Mouse (Mus musculus): ENCODE results near the gene Pigh. TPM values are rescaled to one million over a fixed set of nuclear protein-coding genes. Genes with fewer than 3 reads are reported as not detected.

Gene Pigh
- total RNA-seq (2021) = 1 to 10 TPM; 3.8 to 4.4 TPM

GRCm38 (mm10) chr12:79089182-79089812 lies at the start of gene Pigh:
Pigh (minus strand) TSS chr12:79089651.
- DNase-seq = peak; percentile 88

DNA sequence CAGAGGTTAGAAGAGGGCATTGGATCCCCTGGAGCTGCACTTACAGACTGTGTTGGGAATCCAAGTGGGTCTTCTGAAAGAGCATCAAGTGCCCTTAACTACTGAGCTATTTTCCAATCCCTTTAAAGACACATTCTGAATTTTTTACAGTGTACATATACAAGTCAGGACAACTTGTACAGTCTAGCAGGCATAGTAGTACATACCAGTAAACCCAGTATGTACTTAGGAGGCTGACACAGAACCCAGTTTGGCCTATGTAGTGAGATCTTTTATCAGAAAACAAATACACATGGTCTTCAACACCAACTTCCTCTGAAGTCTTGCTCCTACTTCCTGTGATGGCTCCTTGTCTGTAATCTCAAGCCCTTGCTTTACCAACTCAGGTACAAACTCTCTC lies 49.5 kb upstream of the Pigh start:
- no peak for DNase-seq

DNA sequence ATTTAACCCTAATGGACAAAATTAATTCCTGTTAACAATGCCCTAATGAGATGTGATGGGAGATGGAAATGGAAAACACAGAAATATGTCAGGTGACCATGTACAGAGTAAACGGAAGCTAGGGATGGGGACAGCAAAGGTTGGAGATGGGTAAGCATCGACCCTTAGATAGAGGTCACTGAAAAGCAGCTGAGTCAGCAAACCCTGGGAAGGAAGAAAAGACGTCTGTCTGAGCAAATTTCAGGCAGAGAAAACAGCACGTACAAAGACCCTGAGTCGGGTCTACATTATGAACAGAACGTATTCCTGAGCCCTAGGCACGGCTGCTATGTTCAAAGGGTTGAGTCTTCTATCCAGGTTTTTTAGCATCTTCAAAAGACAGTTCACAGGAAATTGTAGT lies 47.5 kb upstream of the Pigh start:
- DNase-seq = no peak

GRCm38 (mm10) chr12:79135105-79135504 lies 45.7 kb upstream of the Pigh start:
- no peak for DNase-seq

- DNase-seq = no peak
Measured at GRCm38 (mm10) chr12:79134676-79135075, 45.2 kb upstream of the Pigh start.

GRCm38 (mm10) chr12:79131706-79132460 lies 42.4 kb upstream of the Pigh start:
- DNase-seq = no peak

- DNase-seq = no peak
Measured at GRCm38 (mm10) chr12:79131178-79131675, 41.8 kb upstream of the Pigh start.

DNA sequence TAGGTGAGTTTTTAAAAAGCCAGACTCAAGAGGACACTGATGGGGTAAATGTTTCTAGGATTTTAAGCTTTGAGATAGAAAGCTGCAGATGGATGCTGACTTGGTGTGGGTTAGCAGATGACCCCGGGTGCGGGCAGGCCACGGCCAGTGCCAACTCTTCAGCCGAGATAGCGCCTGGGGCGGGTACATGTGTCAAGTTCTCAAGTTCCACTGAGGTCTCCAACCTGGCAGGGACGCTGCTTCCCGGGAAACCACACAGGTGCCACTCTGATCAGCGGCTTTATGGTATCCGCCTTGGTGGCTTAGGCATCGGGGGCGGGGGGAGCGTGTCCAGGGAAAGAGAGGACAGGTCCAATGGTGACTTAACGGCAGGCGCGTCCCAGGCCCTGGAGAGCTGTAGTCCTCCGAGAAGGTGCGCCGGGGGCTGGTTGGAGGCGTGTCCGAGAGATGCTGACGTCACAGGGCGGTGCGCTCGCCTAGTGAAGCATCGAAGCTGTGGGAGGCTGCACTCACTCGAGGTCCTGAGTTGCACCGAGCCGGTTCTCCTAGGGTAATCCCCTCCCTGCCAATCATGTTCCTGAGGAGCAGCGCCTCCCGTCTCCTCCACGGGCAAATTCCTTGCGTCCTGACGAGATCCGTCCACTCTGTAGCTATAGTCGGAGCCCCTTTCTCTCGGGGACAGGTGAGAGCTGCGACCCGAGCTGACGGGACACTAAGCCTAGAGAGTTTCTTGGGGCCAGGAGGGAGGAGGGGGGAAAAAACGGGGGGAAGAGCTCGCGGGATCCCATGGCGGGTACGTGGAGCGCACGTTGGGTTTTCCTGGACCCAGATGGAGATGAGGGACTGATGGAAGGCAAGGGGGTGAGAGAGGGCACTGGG lies 41.1 kb upstream of the Pigh start, which contains the start of gene Arg2:
Gene Arg2 (plus strand): TSS at position 479 of the 879 bp plus-strand sequence.
- peak; percentile 49 for DNase-seq

DNA sequence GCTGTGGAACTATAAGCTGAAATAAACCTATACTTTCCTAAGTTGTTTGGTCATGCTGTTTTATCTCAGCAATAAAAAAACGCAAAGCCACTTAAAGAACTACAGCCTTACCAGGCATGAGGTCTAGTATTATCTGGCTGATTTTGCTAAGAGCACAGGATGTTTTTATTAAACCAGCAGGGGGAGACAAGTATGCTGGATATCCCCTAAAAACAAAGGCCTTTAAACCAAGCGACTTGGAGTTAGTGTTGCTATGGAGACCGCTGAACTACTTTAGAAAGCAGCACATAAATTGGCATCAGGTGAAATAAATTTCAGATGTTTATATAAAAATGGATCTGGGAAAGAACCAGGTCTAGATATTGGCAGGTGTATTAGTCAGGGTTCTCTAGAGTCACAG lies 33.4 kb upstream of the Pigh start:
- no peak for DNase-seq

- no peak for DNase-seq
Measured at GRCm38 (mm10) chr12:79118991-79119390, 29.5 kb upstream of the Pigh start.

GRCm38 (mm10) chr12:79105312-79105711 lies 15.9 kb upstream of the Pigh start:
- no peak for DNase-seq

DNA sequence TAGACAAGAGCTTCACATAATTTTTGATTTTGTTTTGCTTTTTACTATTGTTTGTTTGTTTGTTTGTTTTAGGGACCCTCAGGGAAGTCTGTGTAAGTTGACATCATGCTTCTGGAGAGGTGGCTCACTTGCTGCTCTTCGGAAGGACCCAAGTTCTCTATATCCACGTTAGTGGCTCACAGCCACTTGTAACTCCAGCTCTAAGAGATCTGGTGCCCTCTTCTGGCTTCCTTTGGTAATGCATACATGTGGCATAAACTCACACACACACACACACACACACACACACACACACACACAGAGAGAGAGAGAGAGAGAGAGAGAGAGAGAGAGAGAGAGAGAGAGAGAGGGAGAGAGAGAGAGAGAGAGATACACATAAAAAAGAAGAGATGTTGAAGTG lies 15.1 kb upstream of the Pigh start:
- no peak for DNase-seq

GRCm38 (mm10) chr12:79103773-79104172 lies 14.3 kb upstream of the Pigh start:
- no peak for DNase-seq

DNA sequence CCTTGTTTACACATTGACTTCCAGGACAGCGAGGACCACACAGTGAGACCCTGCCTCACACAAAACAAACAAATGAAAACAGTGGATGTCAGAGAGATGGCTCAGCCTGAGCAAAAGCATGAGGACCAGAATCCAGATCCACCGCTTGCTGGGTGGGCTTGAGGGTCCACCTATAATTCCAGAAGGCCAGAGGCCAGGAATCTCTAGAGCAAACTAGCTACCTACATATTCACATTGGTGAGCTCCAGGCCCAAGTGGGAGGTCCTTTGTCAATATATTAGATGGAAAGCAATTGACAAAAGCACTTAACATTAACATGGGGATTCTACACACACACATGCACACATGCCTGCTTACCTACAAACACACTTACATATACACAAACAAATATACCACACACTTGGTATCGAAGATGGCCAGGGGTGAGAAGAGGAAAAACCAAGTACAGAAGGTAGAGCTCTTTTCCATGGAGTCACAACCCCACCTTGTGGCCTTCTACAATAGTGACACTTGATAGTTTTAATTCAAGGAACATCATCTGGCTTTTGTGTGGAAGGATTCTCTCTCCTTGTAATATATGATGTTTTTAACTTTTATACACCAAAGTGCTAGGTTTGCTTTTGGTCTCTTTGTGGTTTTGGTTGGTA lies 7.8 kb upstream of the Pigh start:
- DNase-seq = peak; percentile 47

GRCm38 (mm10) chr12:79092569-79092968 lies 3.1 kb upstream of the Pigh start:
- DNase-seq = peak; percentile 60

DNA sequence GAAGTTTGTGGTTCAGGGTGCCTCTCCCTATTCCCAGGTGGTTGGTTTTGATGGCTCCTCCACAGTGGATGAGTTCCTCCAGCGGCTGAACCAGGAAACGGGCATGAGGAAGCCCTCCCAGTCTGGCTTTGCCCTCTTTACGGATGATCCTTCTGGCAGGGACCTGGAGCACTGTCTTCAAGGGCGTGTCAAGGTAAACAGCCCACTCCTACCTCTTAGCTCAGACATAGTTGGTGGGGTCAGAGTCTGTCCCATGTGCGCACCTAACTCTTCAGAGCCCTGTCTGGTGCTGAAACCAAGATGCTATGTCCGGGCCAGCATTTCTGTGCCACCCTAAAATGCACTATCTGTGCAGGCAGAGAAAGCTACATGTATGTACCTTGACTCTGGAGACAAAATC lies 16.1 kb downstream of the Pigh start:
- DNase-seq = no peak

GRCm38 (mm10) chr12:79072576-79072975 lies 16.9 kb downstream of the Pigh start:
- no peak for DNase-seq

DNA sequence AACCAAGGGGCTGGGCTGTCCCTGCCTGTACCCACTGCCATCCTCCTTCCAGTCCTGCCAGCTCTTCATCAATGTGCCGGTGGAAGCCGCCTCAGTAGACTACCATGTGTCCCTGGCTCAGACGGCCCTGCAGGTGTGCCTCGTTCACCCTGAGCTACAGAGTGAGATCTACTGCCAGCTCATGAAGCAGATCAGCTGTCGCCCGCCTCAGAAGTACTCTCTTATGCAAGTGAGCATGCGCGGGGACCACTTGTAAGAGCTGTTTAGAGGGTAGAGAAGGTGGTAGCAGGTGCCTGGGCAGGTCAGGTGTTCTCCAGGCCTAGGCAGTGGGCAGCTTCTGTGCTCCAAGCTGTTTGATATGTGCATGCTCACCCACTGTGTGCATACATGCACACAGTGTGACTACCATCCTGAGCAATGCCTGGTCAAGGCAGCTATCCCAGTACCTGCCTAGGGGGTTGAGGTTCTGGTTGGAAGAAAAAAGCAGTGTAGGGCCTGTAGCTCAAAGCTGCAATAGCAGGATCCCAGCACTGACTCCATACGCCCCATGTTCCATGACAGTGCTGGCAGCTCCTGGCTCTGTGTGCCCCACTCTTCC lies 18.6 kb downstream of the Pigh start:
- no peak for DNase-seq

DNA sequence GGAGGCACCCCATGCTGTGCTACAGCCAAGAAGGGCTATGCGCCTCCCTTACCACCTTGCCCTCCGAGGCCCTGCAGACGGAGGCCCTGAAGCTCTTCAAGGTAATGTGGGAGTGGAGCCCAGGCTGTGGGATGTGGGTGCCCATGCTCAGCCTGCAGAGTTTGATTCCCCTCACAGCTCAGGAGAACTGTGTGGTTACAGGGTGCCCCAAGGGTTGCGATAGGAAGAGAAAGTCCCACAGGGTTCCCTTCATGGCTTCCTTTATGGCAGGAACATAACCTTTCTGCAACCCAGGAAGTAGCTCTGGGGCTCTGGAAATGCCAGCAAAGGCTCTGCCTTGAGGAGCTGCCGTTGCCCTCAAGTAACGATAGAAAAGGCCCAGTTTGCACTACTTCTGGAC lies 19.5 kb downstream of the Pigh start:
- DNase-seq = no peak

DNA sequence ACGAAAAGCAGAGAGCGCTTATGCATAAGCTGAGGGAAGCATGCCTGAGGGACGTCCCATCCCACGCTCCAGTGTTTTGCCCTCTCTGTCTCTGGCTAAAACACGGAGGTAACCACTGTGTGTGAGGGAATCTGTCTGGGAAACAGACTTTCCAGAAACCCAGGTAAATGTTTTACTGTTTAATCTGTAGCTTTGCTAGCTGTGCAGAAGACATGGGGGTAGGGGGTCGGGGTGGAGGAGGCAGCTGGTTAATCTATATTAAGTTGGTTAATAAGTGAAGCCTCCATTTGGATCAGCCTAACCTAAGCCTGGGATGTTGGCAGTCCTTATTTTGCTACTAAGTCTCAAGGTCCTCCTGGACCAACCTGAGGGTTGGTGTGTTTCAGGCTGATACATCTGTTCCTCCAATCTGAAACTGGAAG lies 20.3 kb downstream of the Pigh start:
- no peak for DNase-seq

DNA sequence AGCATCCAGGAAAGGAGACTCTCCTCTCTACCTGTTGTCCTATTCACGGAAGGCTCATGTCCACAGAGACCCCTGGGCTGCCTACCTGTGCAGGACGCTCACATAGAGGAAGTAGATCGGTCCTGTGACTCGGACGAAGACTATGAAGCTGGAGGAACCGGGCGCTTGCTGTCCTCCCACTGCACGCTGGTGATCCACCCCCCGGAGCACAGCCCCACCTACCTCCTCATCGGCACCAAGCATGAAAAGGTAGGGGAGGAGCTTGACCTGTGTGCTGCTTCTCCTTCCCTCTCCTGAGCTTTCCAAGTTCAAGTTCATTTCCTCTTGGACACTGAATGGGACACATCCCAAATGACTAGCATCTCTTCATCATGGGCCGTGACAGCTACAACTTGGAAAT lies 21.1 kb downstream of the Pigh start:
- DNase-seq = no peak

- no peak for DNase-seq
Measured at GRCm38 (mm10) chr12:79067526-79067925, 21.9 kb downstream of the Pigh start.

All from heart, postnatal 4 days (tissue).